Mouse (Mus musculus) T-helper 1 cell (primary cell): ENCODE data around the gene Mipep.

Experiments used
- in situ Hi-C: fragments of 300-600 bp; cut with MboI, MseI; formaldehyde crosslinking; loops from one replicate; pipeline ENCODE4 v1.15.1; 2025; ENCODE audit warnings: high pct_unique_total_duplicates

The Mipep gene

GRCm38 (mm10) chr14:60798721-60799120 is 14.3 kb downstream of the Mipep start:
- in situ Hi-C loops = loop anchor here (5.0 to 10.0 kb wide), 2 partner anchors 314 to 506 kb away; partner anchors contain the start of gene Arl11

GRCm38 (mm10) chr14:60799762-60800728 is 15.7 kb downstream of the Mipep start:
- in situ Hi-C loops = loop anchor here (5.0 to 10.0 kb wide), 2 partner anchors 312 to 505 kb away; partner anchors contain the start of gene Arl11

DNA sequence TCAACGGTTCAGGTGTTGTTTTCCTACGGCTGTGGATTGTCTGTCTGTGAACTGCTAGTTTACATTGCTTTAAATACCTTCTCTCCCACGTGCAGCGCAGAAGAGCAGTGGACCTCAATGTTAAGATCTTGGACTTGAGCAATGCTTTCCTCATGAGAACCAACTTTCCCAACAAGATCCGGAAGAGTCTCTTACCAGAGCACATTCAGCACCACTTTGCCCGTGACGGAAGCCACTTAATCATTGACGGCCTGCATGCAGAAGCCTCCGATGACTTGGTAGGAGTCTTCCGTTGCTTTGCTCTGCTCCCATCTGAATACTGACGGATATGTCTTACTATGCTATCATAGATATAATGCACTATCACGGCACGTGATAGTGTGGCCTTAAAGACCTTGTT is 17.7 kb downstream of the Mipep start:
- in situ Hi-C loops = no loop called here

GRCm38 (mm10) chr14:60804978-60805377 is 20.6 kb downstream of the Mipep start:
- in situ Hi-C loops = no loop called here

GRCm38 (mm10) chr14:60805871-60806270 is 21.5 kb downstream of the Mipep start:
- in situ Hi-C loops = no loop called here

- in situ Hi-C loops = no loop called here
Measured at GRCm38 (mm10) chr14:60806891-60807344, 22.5 kb downstream of the Mipep start.

- in situ Hi-C loops = no loop called here
Measured at GRCm38 (mm10) chr14:60809881-60810280, 25.5 kb downstream of the Mipep start.

GRCm38 (mm10) chr14:60811547-60811946 is 27.2 kb downstream of the Mipep start:
- in situ Hi-C loops = no loop called here

- in situ Hi-C loops = no loop called here
Measured at GRCm38 (mm10) chr14:60815098-60815497, 30.7 kb downstream of the Mipep start.

DNA sequence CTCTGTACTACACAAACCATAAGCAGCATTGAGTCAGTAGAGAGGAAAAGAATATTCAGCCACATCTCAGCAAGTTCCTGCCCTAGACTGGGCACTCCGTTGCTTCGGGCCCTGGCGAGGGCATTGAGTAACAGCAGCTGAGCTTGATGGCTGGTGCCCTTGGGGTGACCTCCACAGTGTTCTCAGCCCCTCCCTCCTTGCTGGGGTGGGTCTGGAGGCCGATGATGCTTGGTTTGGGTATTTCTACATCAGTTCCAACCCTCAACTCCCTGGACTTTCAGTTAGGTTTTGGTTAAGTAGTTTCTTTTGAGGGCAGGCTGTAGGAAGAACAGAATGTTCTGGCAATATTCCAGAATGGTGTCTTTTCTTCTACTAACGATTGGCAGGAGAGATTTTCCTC is 33.7 kb downstream of the Mipep start:
- in situ Hi-C loops = no loop called here

- in situ Hi-C loops = no loop called here
Measured at GRCm38 (mm10) chr14:60830096-60830495, 45.7 kb downstream of the Mipep start.

DNA sequence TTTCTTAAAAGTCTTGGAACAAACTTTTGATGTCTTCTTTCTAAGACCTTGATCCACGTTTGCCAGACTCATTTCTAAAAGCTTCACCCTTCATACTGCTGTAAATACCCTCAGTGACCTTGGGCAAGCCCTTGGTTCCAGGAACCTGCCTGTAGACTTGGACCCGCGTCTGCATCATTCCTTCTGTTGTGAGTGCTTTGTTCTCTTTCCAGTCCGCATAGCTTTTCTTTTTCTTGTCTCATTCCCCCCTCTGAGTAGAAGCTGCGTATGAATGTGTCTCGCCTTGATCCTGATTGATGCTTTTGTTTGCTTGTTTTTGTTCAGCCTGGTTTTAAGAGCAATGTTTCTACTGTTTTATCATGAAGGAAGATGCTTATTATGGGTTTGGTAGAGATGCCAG is 52.3 kb downstream of the Mipep start:
- in situ Hi-C loops = no loop called here

GRCm38 (mm10) chr14:60839654-60840053 is 55.3 kb downstream of the Mipep start:
- in situ Hi-C loops = no loop called here

DNA sequence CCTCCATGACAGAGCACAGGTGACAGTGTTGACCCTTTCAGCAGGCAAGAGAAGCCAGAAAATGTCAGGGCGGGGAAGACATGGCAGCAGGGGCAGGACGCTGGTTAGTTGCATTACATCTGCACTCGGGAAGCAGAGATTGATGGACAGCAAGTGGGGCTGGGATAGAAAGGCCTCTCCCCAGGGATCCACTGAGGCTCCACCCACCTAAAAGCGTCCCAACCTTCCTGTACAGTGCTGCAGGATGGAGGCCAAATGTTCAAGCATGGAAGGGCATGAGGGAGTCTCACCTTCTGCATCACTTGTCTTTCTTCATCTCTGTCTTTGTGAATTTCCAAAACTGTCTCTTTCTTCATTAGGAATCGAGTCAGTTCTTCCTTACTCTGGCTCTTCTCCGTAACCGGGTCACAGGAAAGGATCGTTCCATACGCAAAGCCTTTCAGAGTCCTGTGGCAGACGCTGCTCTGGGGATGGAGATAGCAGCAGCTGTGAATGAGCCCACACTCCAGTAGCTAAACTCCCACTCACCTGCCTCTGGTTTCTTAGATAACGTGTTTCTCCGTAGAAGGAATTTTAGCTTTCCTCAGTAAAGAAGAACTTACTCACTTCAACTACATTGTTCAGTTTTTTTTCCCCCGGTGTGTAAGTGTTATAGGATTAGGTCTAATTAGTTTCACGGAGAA is 57.7 kb downstream of the Mipep start:
- in situ Hi-C loops = no loop called here

- in situ Hi-C loops = no loop called here
Measured at GRCm38 (mm10) chr14:60843596-60843995, 59.2 kb downstream of the Mipep start.

- in situ Hi-C loops = no loop called here
Measured at GRCm38 (mm10) chr14:60845261-60846045, 61.1 kb downstream of the Mipep start.

- in situ Hi-C loops = no loop called here
Measured at GRCm38 (mm10) chr14:60846174-60846573, 61.8 kb downstream of the Mipep start.

DNA sequence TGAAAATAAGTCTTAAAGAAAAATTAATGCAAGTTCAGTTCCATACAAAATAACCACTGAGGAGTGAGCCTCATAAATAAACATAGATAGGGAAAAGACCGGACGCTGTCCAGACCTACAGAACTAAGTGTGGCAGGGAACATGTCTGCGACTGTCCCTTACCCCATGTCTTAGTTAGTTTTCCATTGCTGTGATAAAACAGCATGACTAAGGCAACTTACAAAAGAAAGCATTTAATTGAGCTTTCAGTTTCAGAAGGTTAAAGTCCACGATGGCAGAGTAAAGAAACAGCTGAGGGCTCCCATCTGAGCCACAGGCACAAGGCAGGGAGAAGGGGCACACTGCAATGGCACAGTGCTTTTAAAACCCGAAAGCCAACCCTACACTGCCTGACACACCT is 63.8 kb downstream of the Mipep start:
- in situ Hi-C loops = no loop called here

DNA sequence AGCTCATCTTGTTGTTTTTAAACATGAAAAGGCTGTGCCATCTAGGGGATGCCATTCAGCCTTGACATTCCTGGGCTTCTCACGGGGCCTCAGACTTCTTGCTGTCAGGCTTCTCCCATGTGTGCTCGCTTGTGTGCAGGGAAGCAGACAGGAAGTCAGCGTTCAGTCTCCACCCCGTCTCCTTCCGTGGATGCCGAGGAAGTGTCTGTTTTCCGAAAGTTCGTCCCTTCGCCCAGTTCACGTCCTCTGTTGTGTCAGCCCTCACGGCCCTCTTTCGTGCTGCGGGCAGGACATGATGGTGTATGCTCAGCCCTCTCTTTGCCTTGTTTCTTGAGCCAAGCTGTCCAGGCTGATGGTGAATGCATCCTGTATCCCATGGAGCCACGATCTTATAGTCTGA is 65.7 kb downstream of the Mipep start:
- in situ Hi-C loops = loop anchor here (10.0 kb wide), 1 partner anchor 1115 kb away; no protein-coding TSS in a partner anchor

DNA sequence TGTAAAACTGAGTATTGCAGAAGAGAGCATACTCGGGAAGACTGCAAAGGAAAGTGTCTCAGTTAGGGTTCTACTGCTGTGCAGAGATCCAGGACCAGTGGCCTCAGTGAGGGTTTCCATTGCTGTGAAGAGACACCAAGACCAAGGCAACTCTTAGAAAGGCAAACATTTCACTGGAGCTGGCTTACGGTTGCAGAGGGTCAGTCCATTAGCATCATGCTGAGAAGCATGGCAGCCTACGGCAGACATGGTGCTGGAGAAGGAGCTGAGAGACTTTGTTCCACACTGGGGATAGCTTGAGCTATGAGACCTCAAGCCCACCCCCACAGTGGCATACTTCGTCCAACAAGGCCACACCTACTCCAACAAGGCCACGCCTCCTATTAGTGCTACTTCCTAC is 67.3 kb downstream of the Mipep start:
- in situ Hi-C loops = loop anchor here (10.0 kb wide), 1 partner anchor 1113 kb away; no protein-coding TSS in a partner anchor

DNA sequence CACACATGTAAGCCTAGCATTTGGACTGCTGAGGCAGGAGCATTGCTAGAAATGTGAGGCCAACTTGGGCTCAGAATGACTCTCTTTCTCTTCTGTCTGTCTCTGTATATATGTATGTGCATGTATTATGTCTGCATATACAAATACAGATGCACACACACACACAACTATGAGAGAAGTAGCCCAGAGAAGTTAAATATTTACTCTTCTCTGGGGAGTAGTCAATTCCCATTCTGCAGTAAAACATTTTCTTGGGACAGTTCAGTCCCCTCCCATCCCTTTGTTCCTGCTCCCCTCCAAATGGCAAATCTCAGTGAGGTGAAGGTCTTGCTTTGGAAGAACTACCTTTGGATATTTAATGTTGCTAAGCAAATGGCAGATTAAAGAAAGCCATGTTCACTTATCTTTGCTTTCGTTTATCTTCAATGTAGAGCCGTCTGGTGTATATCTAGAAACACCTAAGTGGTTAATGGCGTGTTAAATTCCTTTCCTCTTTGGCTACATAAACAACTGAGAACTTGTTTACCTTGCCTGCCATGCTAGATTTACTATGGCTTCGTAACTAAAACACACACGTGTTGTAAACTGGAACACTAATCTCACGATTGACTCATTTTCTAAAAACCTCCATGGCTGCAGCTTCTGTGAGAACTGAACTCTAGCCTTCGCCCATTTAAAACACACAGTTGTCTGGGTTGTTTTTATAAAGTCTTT is 72.0 kb downstream of the Mipep start:
- in situ Hi-C loops = loop anchor here (10.0 kb wide), 1 partner anchor 1108 kb away; no protein-coding TSS in a partner anchor
